Mouse (Mus musculus): ENCODE measurements around the gene Tm7sf3. TPM values are rescaled to one million over a fixed set of nuclear protein-coding genes. Genes with fewer than 3 reads are reported as not detected.
A peak's percentile ranks its signal among the peaks of the same experiment; 100 is the strongest.

The Tm7sf3 gene
- 10 to 100 TPM; 46.1 to 69.9 (median 58.5) TPM for total RNA-seq (2022)

DNA sequence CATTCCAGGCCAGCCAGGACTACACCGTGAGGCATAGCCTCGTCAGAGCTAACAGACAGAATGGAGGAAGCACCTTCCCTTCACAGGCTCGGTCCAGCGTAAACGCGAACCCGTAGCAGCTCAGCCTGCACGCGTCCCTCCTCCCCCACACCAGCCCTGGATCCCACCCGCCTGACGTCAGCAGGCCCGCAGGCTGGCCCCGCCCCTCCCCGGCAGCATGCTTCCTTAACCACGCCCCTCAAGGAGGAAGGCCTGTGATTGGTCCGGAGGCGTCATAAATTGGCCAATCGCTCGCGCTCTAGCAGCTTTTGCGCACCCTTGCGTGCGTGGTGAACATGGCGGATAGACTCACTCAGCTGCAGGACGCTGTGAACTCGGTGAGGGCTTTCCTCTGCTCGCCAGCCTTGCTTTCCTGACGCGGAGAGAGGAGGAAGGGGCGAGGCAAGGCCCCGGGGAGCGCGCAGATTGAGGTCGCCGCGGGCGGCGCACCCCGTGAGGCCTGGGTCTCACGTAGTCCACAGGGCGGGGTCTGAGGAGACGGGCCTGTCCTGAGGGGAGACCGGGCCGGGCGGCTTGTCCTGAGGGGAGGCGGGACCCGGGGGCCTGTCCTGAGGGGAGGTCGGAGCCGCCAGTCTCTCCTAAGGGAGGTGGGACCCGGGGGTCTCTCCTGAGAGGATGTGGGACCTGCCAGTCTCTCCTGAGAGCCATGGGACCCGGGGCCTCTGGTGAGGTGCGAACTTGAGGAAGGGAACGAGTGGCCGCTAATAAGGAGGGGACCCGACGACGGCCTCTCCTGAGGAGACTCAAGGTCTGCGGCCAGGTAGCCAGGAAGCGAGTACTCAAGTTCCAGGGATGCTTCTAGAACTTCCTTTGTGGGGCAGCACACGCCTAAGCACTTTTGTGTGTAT, at the start of gene Tm7sf3, which contains the start of gene Med21:
TSS of gene Tm7sf3 (minus strand) at position 549 of the 908 bp plus-strand sequence.
TSS of gene Med21 (plus strand) at position 272 of the 908 bp plus-strand sequence.
- peak; percentile 97 for DNase-seq

DNA sequence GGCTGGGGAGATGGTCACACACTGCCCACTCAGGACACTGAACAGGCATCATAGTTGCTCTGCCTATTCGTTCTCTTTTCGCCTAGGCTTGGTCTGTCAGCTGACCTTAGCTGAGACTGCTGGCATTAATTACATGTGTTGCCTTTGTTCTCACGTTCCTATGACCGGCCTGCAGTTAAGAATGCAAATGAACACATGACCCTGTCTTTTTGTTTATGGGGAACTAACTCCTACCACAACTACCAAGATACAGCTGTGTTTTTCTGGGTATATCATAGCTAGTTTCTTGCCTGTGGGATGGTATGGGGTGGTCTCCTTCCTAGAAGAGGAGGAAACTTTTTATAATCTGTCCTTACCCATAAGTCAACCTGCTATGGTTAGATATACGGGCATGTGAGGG, 46.2 kb upstream of the Tm7sf3 start:
- DNase-seq: no peak

- no peak for DNase-seq
Measured at GRCm38 (mm10) chr6:146688010-146688409, 45.4 kb upstream of the Tm7sf3 start.

GRCm38 (mm10) chr6:146686463-146687196, 44.0 kb upstream of the Tm7sf3 start:
- no peak for DNase-seq

GRCm38 (mm10) chr6:146685781-146686308, 43.2 kb upstream of the Tm7sf3 start:
- DNase-seq: peak; percentile 45

GRCm38 (mm10) chr6:146683881-146684280, 41.3 kb upstream of the Tm7sf3 start:
- DNase-seq: no peak

DNA sequence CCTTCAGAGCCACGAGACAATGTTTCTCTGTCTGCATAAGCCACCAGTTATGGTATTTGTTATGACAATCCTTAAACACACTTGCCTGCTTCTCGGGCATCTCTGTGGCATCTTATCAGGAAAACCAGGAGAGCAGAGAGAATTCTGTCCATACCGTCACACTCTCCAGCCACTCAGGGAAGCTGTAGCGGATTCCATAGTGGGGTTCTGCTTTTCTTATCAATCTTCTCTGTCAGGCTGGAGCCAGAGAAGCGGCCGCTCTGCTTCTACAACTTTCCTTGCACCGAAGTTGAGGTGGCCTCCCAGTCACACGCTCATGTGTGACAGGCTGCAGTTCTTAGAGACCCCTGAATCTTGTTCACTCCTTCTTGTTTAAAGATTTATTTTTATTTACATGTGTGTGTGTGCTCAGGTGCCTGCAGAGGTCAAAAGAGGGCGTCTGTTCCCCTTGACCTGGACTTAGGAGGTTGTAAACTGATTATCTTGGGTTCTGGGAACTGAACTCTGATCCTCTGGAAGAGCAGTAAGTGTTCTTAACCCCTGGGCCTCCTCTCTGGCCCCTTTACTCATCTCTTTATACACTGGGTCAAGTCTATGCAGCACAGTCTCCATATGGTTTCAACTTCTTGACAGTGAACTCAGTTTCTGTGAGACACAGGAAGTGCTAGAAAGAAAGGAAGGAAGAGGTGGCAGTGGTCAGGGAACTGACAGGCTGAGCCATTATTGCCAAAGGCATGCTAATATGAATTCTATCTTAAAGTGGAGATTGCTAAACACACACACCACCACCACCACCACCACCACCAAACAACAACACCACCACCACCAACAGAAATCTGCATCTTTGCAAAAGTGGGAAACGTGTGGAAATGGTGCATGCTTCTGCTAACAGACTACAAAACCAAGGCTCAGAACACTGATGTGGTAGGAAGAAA, 35.8 kb upstream of the Tm7sf3 start:
- no peak for DNase-seq

- no peak for DNase-seq
Measured at GRCm38 (mm10) chr6:146676904-146677303, 34.3 kb upstream of the Tm7sf3 start.

DNA sequence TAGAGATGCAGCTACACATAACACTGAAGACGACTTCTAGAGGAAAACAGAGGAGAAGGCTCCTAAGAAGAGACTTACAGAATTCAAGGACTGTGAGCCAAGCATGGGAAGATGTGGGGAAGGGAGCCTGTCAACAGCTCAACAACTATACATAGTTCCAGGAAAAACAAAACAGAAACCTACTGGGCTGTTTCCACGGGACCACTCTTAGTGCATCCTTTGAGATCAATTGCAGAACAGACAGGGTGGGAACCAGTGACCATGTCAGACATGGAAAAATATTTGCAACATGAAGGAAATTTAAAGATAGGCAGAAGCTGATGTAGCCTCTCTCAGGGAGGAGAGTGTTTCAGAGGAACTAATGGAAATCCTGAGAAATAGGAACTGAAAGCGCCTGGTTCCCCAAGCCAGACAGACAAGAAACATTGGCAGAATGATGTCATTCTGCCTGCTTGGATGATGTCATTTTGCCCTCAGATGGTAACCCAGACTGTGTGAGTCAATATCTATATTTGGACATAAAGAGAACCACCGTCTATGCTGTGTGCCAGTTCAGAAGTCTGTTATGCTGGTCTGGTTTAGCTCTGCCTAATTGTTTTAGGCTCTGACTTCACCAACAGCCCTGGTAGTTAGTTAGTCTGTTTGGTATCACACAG, 32.4 kb upstream of the Tm7sf3 start:
- DNase-seq: no peak

- DNase-seq: no peak
Measured at GRCm38 (mm10) chr6:146674420-146674819, 31.8 kb upstream of the Tm7sf3 start.

DNA sequence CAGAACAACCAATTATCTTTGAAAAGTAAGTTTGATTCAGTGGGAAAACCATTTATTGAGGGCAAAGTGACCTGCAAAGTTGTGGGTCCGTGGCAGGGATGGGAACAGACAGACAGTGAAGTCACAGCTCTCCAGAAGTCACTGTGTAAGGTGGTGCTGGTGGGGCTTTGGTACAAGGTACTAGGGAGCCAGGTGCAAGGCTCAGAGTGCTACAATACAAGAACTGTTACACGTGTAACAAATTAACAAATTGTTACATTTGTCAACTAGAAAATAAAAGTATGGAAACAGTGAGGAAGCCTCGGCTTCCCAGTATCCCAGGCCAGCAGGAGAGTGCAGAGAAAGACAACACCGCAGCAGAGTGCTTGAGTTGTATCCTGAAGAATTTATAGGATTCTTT, 31.1 kb upstream of the Tm7sf3 start:
- DNase-seq: no peak

DNA sequence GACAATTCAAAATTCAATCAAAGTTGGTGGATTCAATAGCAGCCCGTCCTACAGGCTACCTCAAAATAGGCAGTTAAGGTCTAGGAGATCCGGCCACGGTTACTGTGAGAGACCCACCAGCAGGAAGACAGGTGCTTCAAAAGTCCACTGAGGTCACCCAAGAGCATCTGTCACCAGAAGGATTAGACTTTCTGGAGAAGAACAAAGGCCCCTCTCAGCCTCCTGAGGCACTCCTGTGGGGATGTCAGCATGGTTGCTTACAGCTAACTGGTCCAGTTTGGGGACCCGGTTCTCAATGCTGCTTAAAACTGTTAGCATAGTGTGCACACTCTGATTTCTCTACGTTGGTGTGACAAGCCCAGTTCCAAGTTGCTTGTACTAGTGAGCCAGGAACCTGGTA, 29.5 kb upstream of the Tm7sf3 start:
- DNase-seq: no peak

GRCm38 (mm10) chr6:146670956-146671855, 28.6 kb upstream of the Tm7sf3 start:
- DNase-seq: no peak

- DNase-seq: no peak
Measured at GRCm38 (mm10) chr6:146668606-146669005, 26.0 kb upstream of the Tm7sf3 start.

DNA sequence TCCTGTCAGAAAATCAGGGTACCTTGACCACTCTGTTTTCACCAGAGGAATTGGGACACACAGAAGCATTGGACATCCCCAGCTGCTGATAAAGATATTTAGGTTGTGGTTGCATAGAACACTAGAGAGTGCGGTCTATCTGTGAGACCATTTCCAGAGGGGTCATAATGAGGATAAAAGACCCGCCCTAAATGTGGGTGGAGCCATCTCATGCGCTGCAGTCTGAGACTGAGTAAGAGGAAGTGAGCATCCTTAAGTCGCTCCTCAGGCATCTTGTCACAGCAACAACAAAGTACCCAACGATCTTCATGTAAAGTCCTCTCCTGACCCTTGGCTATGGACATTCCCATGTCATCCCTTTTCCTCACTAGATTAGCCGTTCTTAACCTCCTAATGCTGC, 24.2 kb upstream of the Tm7sf3 start:
- no peak for DNase-seq

DNA sequence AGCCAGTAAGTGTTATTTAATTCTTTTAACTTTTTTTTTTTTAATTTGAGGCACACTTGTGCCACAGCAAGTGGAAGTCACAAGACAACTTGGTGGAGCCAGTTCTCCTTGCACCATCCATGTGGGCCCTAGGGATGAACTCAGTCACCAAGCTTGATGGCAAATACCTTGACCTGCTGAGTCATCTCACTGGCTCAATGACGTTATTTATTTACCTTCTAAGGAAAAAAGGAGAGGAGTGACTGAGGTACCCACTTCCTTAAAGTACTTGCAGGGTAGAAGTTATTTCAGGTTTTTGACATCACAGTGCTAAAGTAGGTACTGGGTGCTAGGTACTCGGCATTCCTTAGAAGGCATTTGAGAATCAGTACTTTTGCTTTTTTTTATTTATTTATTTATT, 22.8 kb upstream of the Tm7sf3 start:
- DNase-seq: no peak

GRCm38 (mm10) chr6:146664917-146665316, 22.3 kb upstream of the Tm7sf3 start:
- no peak for DNase-seq

- DNase-seq: peak; percentile 43
Measured at GRCm38 (mm10) chr6:146664116-146664515, 21.5 kb upstream of the Tm7sf3 start.

- DNase-seq: peak; percentile 26
Measured at GRCm38 (mm10) chr6:146662679-146663078, 20.1 kb upstream of the Tm7sf3 start.

DNA sequence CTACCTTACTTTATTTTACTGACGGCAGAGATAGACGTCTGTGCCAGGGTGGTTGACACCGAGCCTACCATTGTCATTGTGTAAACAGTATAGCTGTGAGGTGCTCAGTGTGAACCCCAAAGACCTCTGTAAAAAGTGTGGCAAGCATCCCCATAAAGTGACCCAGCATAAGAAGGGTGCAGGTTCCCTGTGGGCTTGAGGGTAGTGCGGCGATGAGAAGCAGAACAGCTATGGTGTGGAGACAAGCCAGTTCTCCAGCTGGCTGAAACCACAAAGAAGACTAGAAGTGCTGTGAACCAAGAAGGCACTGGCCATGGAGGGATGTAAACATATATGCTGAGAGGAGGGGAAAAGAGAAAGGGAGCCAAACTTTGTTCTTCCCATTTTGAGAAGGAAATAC, 19.0 kb upstream of the Tm7sf3 start:
- DNase-seq: no peak

All from adrenal gland, adult 8-10 months (tissue).